Mouse (Mus musculus): ENCODE data around the gene Cdk2ap2. TPM values are rescaled to one million over a fixed set of nuclear protein-coding genes. Genes with fewer than 3 reads are reported as not detected.

The Cdk2ap2 gene
- total RNA-seq, 2 experiments from 2014 or later: 17.9 to 118 TPM

- no peak for ATAC-seq (replicated peaks; ENCODE audit: low FRiP score, poor library complexity, severe bottlenecking)
Measured at GRCm38 (mm10) chr19:4089128-4089527, 7.9 kb upstream of the Cdk2ap2 start.

- ATAC-seq (replicated peaks; ENCODE audit: low FRiP score, poor library complexity, severe bottlenecking): no peak
Measured at GRCm38 (mm10) chr19:4090446-4090845, 6.5 kb upstream of the Cdk2ap2 start.

GRCm38 (mm10) chr19:4091383-4091782 is 5.6 kb upstream of the Cdk2ap2 start:
- no peak for ATAC-seq (replicated peaks; ENCODE audit: low FRiP score, poor library complexity, severe bottlenecking)

DNA sequence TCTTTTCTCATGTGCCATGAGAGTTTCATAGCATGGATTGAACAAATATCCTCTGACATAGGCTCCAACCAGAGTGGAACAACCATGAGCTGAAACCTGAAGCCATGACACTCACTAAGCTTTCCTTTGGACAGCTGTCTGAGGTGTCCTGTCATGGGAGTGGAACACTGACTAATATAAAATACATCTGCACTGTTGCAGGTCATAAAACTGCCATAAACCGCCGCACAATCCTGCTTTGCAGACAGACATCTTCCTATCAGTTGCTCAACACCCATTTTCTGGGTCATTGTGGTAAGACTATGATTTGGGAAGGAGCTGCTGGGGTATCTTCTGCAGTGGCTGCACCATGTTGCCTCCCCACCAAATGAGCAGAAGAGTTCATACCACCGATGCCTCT is 4.2 kb upstream of the Cdk2ap2 start:
- no peak for ATAC-seq (replicated peaks; ENCODE audit: low FRiP score, poor library complexity, severe bottlenecking)

- no peak for ATAC-seq (replicated peaks; ENCODE audit: low FRiP score, poor library complexity, severe bottlenecking)
Measured at GRCm38 (mm10) chr19:4093772-4094171, 3.2 kb upstream of the Cdk2ap2 start.

GRCm38 (mm10) chr19:4094348-4094747 is 2.6 kb upstream of the Cdk2ap2 start:
- no peak for ATAC-seq (replicated peaks; ENCODE audit: low FRiP score, poor library complexity, severe bottlenecking)

DNA sequence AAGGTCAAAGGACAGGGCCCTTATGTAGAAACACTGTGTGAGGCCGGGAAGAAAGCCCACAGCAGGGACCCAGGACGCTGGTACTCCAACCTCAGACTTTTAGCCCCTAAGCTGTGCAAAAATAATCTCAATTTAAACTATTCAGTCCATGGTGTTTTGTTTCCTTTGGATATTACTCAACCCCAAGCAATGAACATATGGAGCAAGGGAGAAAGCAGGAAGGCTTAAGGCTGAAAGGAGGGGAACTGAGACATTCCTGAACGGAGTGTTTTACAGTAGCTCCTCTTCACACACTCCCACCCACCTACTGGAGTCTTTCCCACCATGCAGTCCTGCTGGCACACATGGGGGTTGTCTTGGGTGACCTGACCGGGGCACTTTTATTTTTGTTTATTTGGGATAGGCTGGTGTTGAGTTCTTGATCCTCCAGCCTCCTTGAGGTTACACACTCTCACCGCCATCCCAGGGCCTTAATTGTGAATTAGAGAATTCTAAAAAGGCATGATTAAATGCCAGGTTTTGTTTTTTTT is 2.1 kb upstream of the Cdk2ap2 start:
- ATAC-seq (replicated peaks; ENCODE audit: low FRiP score, poor library complexity, severe bottlenecking): no peak

DNA sequence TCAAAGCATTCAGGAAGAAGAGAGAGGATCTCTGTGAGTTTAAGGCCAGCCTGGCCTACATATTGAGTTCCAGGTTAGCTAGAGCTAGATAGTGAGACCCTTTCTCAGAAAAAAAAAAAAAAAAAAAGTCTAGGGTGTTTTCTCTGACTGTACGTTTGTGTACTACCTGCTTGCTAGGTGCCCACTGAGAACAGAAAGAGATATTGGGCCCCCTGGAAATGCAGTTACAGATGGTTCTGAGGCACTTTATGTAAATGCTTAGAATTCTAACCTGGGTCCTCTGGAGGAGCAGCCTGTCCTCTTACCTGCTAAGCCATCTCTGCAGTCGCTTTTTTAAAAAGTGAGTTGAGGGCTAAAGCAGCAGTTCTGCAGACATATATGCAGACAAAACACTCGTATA is 1.2 kb upstream of the Cdk2ap2 start:
- ATAC-seq (replicated peaks; ENCODE audit: low FRiP score, poor library complexity, severe bottlenecking): no peak

- peak; percentile 63 for ATAC-seq (replicated peaks; ENCODE audit: low FRiP score, poor library complexity, severe bottlenecking)
Measured at GRCm38 (mm10) chr19:4097441-4097825, 451 bp downstream of the Cdk2ap2 start.

- no peak for ATAC-seq (replicated peaks; ENCODE audit: low FRiP score, poor library complexity, severe bottlenecking)
Measured at GRCm38 (mm10) chr19:4098426-4098825, 1.4 kb downstream of the Cdk2ap2 start.

GRCm38 (mm10) chr19:4099056-4099455 is 2.1 kb downstream of the Cdk2ap2 start:
- peak; percentile 61 for ATAC-seq (replicated peaks; ENCODE audit: low FRiP score, poor library complexity, severe bottlenecking)

DNA sequence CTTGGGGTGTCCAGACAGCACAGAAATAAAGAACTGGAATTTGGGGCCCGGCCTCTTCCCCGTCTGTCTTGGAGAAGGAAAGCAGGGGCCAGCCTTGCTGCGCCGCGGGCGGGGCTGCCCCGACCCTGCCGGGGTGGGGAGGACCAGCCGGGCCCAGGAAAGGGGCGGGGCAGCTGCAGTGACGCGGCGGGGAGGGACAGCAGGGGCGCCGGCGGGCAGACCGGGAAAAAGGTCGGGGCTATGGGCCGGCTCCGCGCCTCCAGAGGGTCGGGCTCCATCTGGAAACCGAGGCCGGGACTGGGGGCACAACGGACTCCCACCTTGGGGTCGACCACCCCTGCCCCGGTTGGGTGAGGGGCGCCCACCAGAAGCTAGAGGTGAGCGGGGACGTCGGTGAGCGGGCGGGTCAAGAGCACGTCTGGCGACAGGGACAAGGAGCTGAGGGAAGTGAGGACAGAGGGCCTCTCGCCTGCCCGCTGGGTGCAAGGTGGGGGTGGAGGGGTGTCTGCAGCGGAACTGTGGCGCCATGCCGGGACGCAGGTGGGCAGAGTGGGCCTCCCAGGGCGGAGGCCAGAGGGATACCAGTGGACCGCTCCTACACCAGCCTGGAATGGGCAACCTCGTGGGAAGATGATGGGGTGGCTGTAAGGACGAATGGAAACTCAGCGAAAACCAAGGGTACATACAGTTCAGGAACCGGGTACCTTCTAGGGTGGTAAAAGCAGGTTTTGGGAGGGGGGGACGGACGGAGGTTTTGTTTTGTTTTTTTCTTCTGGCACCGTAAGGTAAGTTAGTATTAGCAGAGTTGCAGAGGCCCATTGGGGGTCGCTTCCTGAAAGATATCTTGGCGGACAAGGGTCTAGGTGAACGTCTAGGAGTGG is 3.1 kb downstream of the Cdk2ap2 start, which contains the start of gene Pitpnm1:
Pitpnm1 (plus strand) TSS at position 162 of the 881 bp plus-strand sequence.
- peak; percentile 27 for ATAC-seq (replicated peaks; ENCODE audit: low FRiP score, poor library complexity, severe bottlenecking)

- ATAC-seq (replicated peaks; ENCODE audit: low FRiP score, poor library complexity, severe bottlenecking): no peak
Measured at GRCm38 (mm10) chr19:4100718-4101261, 3.8 kb downstream of the Cdk2ap2 start.

- ATAC-seq (replicated peaks; ENCODE audit: low FRiP score, poor library complexity, severe bottlenecking): no peak
Measured at GRCm38 (mm10) chr19:4101466-4101865, 4.5 kb downstream of the Cdk2ap2 start.

DNA sequence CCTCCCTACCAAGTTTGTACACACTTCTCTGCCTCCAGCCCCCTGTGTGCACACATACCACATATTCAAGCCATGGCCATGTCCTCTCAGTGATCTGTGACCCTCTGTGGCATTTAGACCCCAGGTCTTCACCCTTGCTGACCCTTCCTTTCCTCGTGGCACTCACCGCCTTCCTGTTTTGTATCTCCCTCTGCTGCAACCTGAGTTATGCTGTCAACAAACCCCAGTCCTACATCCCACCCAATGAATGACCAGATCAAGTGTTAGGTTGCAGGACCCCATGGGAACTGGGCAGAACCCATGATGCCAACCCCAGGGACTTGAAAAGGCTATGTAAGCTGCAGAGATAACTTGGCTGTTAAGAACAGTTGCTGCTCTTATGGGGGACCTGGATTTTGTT is 5.1 kb downstream of the Cdk2ap2 start:
- no peak for ATAC-seq (replicated peaks; ENCODE audit: low FRiP score, poor library complexity, severe bottlenecking)

DNA sequence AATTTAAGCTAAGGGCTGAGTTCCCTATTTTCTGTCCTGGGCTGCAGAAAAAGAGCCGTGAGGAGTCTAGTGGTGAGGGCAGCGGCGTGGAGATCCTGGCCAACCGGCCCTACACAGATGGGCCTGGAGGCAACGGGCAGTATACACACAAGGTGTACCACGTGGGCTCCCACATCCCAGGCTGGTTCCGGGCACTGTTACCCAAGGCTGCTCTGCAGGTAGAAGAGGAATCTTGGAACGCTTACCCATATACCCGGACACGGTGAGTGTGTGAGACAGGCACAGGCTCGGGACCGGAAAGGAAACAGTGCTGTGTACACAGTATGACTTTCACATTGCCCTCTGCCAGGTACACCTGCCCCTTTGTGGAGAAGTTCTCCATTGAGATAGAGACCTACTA is 5.6 kb downstream of the Cdk2ap2 start:
- ATAC-seq (replicated peaks; ENCODE audit: low FRiP score, poor library complexity, severe bottlenecking): no peak

GRCm38 (mm10) chr19:4103294-4103693 is 6.3 kb downstream of the Cdk2ap2 start:
- no peak for ATAC-seq (replicated peaks; ENCODE audit: low FRiP score, poor library complexity, severe bottlenecking)

GRCm38 (mm10) chr19:4103792-4104191 is 6.8 kb downstream of the Cdk2ap2 start:
- ATAC-seq (replicated peaks; ENCODE audit: low FRiP score, poor library complexity, severe bottlenecking): no peak

DNA sequence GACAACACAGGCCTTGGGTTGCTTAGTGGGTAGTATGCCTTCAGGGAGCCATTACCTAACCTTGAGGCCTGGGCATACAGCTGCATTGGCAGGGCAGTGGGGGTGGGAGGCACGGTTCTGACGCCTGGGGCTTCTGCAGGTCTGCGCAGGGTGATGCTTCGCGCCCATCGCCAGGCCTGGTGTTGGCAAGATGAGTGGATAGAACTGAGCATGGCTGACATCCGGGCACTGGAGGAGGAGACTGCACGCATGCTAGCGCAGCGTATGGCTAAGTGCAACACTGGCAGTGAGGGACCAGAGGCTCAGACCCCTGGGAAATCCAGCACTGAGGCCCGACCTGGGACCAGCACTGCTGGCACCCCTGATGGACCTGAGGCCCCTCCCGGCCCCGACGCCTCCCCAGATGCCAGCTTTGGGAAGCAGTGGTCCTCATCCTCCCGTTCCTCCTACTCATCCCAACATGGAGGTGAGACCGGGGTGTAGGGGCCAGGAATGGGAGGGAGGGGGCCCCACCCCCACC is 7.8 kb downstream of the Cdk2ap2 start:
- ATAC-seq (replicated peaks; ENCODE audit: low FRiP score, poor library complexity, severe bottlenecking): no peak

DNA sequence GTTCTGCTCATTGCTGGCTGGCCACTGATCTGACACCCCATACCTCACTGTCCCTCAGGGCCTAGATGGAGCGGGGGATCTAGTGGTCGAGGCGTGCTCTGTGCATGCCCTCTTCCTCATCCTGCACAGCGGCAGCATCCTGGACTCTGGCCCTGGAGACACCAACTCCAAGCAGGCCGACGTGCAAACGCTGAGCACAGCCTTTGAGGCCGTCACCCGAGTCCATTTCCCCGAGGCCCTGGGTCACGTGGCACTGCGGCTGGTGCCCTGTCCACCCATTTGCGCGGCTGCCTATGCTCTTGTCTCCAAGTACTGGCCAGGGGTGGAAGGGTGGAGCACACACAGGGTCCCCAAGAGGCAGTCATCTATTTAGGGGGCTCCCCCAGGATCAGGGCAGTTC is 9.7 kb downstream of the Cdk2ap2 start:
- no peak for ATAC-seq (replicated peaks; ENCODE audit: low FRiP score, poor library complexity, severe bottlenecking)

DNA sequence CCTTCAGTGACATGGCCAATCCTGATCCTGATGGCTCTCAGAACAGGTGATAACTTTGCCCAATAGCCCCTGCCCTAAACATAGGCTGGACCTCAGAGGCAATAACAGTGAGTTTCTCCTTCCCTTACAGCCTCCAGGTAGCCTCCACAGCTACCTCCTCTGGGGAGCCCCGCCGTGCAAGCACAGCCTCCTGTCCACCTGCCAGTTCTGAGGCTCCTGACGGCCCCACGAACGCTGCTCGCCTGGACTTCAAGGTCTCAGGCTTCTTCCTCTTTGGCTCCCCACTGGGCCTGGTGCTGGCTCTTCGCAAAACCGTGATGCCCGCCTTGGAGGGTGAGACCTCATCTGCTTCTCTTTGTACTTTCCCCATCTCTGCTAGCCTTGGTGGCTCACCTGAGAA is 11.6 kb downstream of the Cdk2ap2 start:
- no peak for ATAC-seq (replicated peaks; ENCODE audit: low FRiP score, poor library complexity, severe bottlenecking)

Measured in erythroid progenitor cell, adult 5-6 weeks (primary cell).